Mouse (Mus musculus) natural killer cell, adult 2 months (primary cell): Measurements from ENCODE around the gene Slc11a1.

ENCODE experiments used
- DNase-seq, 2 experiments: peaks; one replicate each; pipeline ENCODE4 v3.0.0; 2022; ENCODE audit warnings: low spot score in 2 of 2

Slc11a1 gene

GRCm38 (mm10) chr1:74387386-74387988 is 12.5 kb downstream of the Slc11a1 start:
- no peak for DNase-seq

GRCm38 (mm10) chr1:74388398-74388920 is 13.5 kb downstream of the Slc11a1 start:
- DNase-seq = no peak

DNA sequence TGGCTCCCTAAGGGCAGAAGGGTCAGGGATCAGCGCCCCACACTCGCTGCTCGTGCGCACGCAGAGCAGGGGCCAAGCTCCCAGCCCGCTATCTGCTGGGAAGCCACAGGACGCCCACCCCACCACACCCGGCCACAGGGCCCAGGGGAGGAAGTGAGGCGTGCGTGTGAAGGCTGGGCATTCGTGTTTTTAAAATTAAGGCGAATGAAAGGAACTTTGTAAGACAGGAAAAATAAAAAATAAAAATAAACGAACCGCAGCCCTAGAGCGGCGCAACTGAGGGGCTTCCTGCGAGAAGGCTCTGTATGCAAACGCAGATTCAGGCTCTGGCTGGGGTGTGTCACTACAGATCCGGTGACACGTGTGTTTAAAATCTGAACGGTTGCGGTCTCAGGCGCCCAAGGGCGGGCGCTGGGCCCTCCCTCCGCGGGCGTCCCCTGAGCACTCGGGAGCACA is 14.9 kb downstream of the Slc11a1 start:
- DNase-seq = peak; percentile 63 to 79

- DNase-seq = peak; percentile 67 to 84
Observed at GRCm38 (mm10) chr1:74390287-74390906, 15.4 kb downstream of the Slc11a1 start.

DNA sequence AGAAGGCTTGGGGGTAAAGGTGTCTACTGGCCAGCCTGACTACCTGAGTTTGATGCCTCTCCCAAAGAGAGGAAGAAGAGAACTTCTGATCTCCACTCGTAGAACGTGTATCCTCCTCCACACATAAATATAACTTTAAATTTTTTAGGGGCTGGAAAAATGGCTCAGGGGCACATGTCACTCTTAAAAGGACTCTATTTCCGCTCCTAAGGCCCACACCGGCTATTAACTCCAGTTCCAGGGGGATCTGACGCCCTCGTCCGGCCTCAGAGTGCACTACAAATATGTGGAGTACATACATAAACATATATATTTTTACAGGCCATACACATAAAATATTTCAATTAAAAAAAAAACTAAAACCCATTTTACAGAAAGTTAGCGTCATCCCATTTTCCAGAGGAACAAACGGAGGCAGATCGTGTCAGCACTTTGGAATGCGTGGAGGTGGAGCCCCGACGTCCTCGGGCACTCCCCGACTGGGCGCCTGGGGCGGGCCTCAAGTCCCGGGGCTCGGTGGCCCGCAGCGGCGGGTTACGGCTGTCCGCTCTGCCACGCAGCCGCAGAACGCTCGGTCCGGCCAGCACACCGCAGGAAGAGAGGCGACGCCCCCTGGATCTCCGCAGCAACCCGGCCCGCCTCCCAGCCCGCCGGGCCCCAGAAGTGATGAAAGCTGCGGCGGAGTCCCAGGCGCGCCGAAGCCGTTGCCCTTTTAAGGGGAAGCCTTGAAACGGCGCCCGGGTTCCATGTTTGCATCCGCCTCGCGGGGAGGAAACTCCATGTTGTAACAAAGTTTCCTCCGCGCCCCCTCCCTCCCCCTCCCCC is 16.1 kb downstream of the Slc11a1 start, which contains the start of gene Ctdsp1:
Gene Ctdsp1 (plus strand): TSS at position 586 of the 825 bp plus-strand sequence.
- DNase-seq = peak; percentile 91

- DNase-seq = peak; percentile 61 to 67
Observed at GRCm38 (mm10) chr1:74391844-74392441, 16.9 kb downstream of the Slc11a1 start.

DNA sequence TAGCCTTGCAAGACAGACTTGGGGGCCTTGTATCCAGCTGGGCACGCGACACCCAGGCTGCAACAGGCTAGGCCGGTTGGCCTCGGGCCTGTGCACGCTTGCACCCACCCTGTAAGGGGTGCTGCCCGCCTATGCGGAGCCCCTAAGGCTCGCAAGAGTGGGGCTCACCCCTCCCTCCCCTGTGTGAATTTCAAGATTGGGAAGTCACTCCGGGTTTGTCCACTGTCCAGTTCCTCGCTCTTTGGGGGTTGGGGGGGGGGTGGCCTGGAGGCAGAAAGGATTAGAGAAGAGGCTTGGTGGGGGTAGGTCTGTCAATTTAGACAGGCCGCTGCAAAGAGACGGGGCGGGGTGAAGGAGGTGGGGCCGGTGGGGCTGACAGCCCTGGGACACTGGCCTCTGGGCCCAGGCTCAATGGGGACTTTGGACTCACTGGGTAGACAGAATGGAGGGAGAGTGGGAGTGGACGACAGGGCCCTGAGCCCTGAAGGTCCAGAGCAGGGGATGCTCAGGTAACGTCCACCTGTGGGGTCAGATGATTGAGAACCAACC is 17.5 kb downstream of the Slc11a1 start:
- no peak for DNase-seq

- no peak for DNase-seq
Observed at GRCm38 (mm10) chr1:74393010-74393409, 18.0 kb downstream of the Slc11a1 start.

DNA sequence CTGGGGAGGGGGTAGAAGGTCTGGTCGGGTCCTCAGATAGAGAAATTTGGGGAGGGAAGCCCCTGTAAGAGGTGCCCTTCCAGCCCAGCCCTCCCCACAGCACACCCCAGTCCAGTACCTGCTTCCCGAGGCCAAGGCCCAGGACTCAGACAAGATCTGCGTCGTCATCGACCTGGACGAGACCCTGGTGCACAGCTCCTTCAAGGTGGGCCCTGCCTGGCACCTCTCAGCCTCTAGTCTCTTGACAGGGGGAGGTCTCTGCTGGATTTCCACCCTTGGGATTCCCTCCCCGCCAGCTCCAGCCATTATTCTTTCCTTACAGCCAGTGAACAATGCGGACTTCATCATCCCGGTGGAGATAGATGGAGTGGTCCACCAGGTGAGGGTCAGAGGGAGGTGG is 18.7 kb downstream of the Slc11a1 start:
- DNase-seq = no peak

DNA sequence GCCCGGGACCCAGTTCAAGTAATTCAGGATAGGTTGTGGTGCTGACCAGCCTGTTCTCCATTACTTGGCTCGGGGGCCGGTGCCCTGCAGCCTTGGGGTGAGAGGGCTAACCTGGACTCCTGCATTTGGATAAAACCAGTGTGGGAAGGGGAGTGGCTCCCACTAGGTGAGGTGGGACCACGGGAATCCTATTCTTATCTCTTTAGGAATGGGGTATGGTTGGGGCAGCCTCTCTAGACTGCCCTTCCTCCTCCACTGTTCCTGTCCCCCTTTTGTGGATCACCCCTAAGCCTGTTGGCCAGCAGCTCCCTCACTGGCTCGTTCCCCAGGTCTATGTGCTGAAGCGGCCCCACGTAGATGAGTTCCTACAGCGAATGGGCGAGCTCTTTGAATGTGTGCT is 19.3 kb downstream of the Slc11a1 start:
- no peak for DNase-seq

DNA sequence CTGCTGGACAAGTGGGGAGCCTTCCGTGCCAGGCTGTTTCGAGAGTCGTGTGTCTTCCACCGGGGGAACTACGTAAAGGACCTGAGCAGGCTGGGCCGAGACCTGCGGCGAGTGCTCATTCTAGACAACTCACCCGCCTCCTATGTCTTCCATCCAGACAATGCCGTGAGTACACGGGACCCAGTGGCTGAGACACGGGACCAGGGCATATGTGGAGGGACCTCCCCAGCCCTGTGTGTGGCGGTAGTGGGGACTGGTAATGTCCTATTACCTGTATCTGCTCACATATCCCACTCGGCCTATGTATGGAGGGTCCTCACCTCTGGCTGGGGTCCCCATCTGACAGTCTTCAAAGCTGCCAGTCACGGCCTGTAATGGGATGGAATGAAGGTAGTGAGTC is 19.9 kb downstream of the Slc11a1 start:
- DNase-seq = no peak

DNA sequence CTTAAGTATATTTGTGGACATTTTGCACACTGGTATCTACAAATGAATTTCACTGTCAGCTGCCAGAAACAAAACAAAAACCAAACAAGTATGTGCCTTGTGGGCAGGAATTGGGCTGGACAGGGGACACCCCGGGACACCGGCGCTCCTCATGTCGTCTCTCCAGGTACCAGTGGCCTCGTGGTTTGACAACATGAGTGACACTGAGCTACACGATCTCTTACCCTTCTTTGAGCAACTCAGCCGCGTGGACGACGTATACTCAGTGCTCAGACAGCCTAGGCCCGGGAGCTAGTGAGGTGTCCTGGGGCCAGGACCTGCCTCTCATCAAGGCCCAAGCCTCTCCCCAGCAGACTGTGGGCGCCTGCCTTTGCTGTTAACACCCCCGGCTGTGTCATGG is 20.3 kb downstream of the Slc11a1 start:
- no peak for DNase-seq

- peak in 1 of 2 experiments; percentile 21 for DNase-seq
Observed at GRCm38 (mm10) chr1:74396456-74397222, 21.6 kb downstream of the Slc11a1 start.

DNA sequence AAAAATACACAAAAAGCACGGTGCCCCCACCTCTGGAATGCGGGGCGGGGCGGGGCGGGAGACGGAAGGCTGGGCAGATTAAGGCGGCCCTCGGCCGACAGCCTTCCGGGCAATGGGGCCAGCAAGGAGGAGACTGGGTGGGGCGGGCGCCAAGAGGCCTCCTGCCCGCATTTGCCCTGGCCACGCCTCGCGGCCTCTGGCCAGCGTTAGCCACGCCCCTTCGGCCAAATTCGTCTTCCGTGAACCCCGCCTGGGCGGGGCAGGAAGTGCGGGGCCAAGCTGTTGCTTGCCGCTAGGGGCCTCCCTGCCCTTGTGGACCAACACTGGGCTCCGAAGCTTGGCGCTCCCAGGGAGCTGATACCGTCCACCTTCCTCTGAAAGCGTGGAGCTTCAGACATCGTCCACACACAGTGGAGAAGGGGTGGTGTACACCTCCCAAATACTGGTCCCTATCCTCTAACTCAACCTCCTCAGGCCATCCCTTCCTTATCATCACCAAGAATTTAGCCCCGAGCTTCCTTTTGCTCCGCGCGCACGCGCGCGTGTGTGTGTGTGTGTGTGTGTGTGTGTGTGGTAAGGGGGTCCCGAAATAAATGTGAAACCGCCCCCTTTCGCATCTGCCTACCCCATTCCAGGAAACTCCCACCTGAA is 22.4 kb downstream of the Slc11a1 start:
- peak; percentile 93 to 97 for DNase-seq

GRCm38 (mm10) chr1:74397919-74398451 is 23.0 kb downstream of the Slc11a1 start:
- peak; percentile 73 to 86 for DNase-seq

DNA sequence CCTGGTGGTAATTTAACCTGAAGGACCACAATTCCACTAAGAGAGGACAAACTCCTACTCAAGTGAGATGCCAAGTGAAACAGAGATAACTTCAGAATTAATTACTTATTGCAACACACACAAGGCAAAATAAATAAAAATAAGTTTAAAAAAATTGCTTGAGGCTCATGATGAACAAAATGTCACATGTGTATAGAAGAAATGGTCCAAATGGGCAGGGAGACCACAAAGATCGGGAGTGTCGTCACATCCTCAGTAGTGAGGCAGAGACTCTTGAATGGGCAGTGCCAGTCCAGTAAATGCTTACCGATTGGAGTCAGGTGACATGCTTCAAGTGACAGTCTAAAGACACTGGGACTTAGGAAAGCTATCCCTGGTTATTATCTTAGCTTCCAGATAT is 25.5 kb downstream of the Slc11a1 start:
- no peak for DNase-seq

DNA sequence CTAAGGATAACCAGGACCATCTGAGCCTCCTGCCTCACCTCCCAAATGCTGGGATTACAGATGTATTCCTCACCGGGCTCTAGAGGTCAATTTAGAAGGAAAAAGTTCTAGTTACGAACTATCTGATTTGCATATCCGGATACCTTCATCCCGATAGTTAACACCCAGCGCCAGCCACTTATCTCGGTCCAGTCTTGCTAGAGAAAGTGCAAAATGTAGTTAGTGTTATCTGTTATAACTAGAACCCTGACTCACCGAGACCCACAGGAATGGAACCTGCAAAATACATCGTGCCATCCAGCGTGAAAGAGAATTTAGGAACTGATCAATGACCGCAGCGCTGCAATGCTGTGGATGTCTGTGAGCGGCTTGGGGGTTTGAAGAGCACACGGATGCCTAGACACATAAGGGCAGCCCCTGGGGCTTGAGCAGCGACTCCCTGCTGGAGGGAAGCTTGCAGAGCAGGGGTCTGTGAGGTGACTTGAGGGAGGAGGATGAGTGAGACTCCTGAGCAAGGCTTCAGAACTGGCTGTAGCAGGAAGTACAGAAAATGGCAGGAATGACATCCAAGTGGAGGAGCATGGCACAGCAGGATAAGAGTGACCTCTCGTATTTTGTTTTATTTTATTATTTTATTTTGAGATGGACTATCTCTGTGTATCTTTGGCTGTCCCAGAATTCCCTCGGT is 26.2 kb downstream of the Slc11a1 start:
- DNase-seq = no peak

GRCm38 (mm10) chr1:74404206-74404605 is 29.2 kb downstream of the Slc11a1 start:
- DNase-seq = no peak
